Mouse (Mus musculus): ENCODE data around the gene Rpl38. TPM values are rescaled to one million over a fixed set of nuclear protein-coding genes. Genes with fewer than 3 reads are reported as not detected.

Gene Rpl38
- polyA plus RNA-seq, 1 experiment from 2014 or later: 853 TPM

DNA sequence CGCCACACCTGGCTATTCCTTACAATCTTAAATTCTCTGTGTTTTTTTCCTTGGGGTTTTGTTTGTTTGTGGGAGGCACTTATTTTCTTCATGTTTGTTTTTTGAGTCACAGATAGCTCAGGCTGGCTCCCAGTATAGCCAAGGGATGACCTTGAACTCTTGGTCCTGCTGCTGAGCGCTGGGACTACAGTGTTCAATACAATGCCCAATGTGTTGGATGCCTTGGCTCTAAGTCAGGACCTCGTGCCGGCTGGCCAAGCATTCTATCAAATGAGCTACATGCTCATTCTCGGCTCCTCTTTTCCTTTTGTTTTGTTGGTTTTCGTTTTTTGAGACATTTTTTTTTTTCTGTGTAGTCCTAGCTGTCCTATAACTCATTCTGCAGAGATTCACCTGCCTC lies 25.1 kb downstream of the Rpl38 start:
- Histone ChIP-seq H3K4me3 (ENCODE audit: low read depth, low read length) (no peak overlapping the region), H3K4me2 (no peak overlapping the region), H3K9ac (ENCODE audit: low read depth, low read length) (no peak overlapping the region), H3K9me3 (replicated peaks; ENCODE audit: control insufficient read depth, low read length) (no peaks in the 10 kb centered on the region), H3K27me3 (ENCODE audit: control insufficient read depth, insufficient read depth, low read length) (no peaks in the 10 kb centered on the region), H3K36me3 (ENCODE audit: control insufficient read depth, insufficient read depth, low read length) (no peaks in the 10 kb centered on the region; the same call in 1 of the 2 replicates), H3K27ac (ENCODE audit: low read depth, low read length) (no peak overlapping the region), H3K4me1 (ENCODE audit: control insufficient read depth, insufficient read depth, low read length) (peaks cover 3% of the 10 kb centered on the region; the same call in 1 of the 2 replicates)
- 78% methylated on average over 6 of the region's 6 CpGs for WGBS (ENCODE audit: insufficient replicate concordance)
- no peak for ATAC-seq (replicated peaks; ENCODE audit: insufficient number of reproducible peaks, low FRiP score, low TSS enrichment)

- Histone ChIP-seq H3K9me3 (replicated peaks; ENCODE audit: control insufficient read depth, low read length) (no peaks in the 10 kb centered on the region), H3K36me3 (ENCODE audit: control insufficient read depth, insufficient read depth, low read length) (no peaks in the 10 kb centered on the region; the same call in 1 of the 2 replicates), H3K27ac (ENCODE audit: low read depth, low read length) (no peak overlapping the region), H3K4me2 (no peak overlapping the region), H3K27me3 (ENCODE audit: control insufficient read depth, insufficient read depth, low read length) (no peaks in the 10 kb centered on the region), H3K4me1 (ENCODE audit: control insufficient read depth, insufficient read depth, low read length) (peaks cover 3% of the 10 kb centered on the region; the same call in 1 of the 2 replicates), H3K9ac (ENCODE audit: low read depth, low read length) (no peak overlapping the region), H3K4me3 (ENCODE audit: low read depth, low read length) (no peak overlapping the region)
- 70% methylated on average over 2 of the region's 2 CpGs for WGBS (ENCODE audit: insufficient replicate concordance)
- no peak for ATAC-seq (replicated peaks; ENCODE audit: insufficient number of reproducible peaks, low FRiP score, low TSS enrichment)
These were observed 26.1 kb downstream of the Rpl38 start for GRCm38 (mm10) chr11:114694451-114694850.

- H3K4me3 ChIP-seq (ENCODE audit: low read depth, low read length): no peak overlapping the region
- ATAC-seq (replicated peaks; ENCODE audit: insufficient number of reproducible peaks, low FRiP score, low TSS enrichment): no peak
- no peaks in the 10 kb centered on the region for H3K4me1 ChIP-seq (ENCODE audit: control insufficient read depth, insufficient read depth, low read length)
- WGBS (ENCODE audit: insufficient replicate concordance): 84% methylated on average over 7 of the region's 7 CpGs
- no peak overlapping the region for H3K9ac ChIP-seq (ENCODE audit: low read depth, low read length)
- H3K36me3 ChIP-seq (ENCODE audit: control insufficient read depth, insufficient read depth, low read length): no peaks in the 10 kb centered on the region
- H3K9me3 ChIP-seq (replicated peaks; ENCODE audit: control insufficient read depth, low read length): no peaks in the 10 kb centered on the region
- no peaks in the 10 kb centered on the region for H3K27me3 ChIP-seq (ENCODE audit: control insufficient read depth, insufficient read depth, low read length)
- no peak overlapping the region for H3K4me2 ChIP-seq
- H3K27ac ChIP-seq (ENCODE audit: low read depth, low read length): no peak overlapping the region
These were observed 30.2 kb downstream of the Rpl38 start for GRCm38 (mm10) chr11:114698496-114698895.

DNA sequence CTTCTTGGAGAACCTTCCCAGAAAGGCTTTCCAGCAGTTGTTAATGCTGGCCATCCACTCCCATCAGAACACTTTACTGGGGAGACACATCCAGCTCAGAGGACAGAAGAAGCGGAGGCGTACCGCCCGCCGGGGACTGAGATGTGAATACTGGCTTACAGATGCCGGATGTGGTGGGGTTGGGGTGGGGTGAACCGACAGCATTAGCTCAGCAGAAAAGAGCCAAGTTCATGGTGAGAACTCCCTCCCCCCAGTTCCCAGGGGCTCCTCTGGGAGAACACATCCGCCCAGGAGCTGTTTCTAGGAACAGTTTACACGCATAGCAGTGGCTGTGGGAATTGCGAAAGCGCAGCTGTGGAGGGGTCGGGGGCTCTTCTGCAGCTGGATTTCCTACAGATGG lies 31.2 kb downstream of the Rpl38 start:
- Histone ChIP-seq H3K27me3 (ENCODE audit: control insufficient read depth, insufficient read depth, low read length) (no peaks in the 10 kb centered on the region), H3K4me1 (ENCODE audit: control insufficient read depth, insufficient read depth, low read length) (no peaks in the 10 kb centered on the region), H3K9me3 (replicated peaks; ENCODE audit: control insufficient read depth, low read length) (no peaks in the 10 kb centered on the region), H3K27ac (ENCODE audit: low read depth, low read length) (no peak overlapping the region), H3K36me3 (ENCODE audit: control insufficient read depth, insufficient read depth, low read length) (no peaks in the 10 kb centered on the region), H3K4me2 (no peak overlapping the region), H3K9ac (ENCODE audit: low read depth, low read length) (no peak overlapping the region), H3K4me3 (ENCODE audit: low read depth, low read length) (no peak overlapping the region)
- ATAC-seq (replicated peaks; ENCODE audit: insufficient number of reproducible peaks, low FRiP score, low TSS enrichment): no peak
- WGBS (ENCODE audit: insufficient replicate concordance): 78% methylated on average over 12 of the region's 12 CpGs

DNA sequence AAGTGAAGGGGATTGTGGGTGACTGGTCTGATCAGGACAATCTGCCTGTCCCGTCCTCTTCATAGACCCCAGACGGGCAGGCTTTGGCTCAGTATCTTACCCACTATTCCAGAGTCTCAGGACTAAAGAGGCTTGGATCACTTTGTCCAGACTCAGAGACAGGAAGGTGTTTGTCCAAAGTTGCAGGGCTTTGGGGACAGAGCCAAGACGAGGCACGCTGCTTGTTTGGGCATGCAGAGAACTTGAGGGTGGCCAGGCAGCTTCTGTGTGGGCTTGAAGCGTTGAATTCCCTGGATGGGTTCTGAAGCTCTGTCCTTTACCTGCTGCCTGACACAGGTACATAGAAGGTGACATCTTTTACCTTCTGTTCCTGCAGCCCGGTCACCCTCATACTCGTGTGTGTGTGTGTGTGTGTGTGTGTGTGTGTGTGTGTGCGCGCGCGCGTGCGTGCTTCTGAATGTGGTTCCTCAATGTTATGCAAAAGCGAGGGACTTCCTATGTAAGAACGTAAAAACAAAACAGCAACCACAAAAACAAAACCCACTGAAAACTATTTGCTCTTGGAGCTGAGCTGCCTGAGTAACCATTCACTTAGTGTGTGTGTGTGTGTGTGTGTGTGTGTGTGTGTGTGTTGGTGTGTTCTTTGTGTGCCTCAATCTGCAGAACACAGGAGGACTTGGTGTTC lies 34.1 kb downstream of the Rpl38 start:
- H3K4me2 ChIP-seq: no peak overlapping the region
- no peak for ATAC-seq (replicated peaks; ENCODE audit: insufficient number of reproducible peaks, low FRiP score, low TSS enrichment)
- H3K9me3 ChIP-seq (replicated peaks; ENCODE audit: control insufficient read depth, low read length): no peaks in the 10 kb centered on the region
- no peak overlapping the region for H3K9ac ChIP-seq (ENCODE audit: low read depth, low read length)
- no peaks in the 10 kb centered on the region for H3K4me1 ChIP-seq (ENCODE audit: control insufficient read depth, insufficient read depth, low read length)
- 87% methylated on average over 15 of the region's 15 CpGs for WGBS (ENCODE audit: insufficient replicate concordance)
- no peaks in the 10 kb centered on the region for H3K36me3 ChIP-seq (ENCODE audit: control insufficient read depth, insufficient read depth, low read length)
- H3K27ac ChIP-seq (ENCODE audit: low read depth, low read length): no peak overlapping the region
- no peak overlapping the region for H3K4me3 ChIP-seq (ENCODE audit: low read depth, low read length)
- no peaks in the 10 kb centered on the region for H3K27me3 ChIP-seq (ENCODE audit: control insufficient read depth, insufficient read depth, low read length)

DNA sequence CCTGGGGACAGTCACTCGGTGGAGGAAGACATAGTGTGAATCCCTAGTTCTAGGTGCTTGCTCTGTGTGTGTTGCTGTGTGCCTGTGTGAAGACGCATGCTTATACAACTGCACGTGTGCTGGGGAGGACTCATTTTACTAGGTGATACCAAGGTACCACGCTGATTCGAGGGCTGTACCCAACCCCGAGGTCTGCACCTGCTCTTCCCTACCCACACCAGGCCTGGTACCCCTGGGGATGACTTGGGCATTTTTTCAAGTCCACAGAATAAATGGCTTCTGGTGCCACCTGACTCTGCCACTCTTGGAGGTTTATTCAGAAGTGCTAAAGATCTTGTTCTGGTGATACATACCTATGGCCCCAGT lies 34.7 kb downstream of the Rpl38 start:
- no peak for ATAC-seq (replicated peaks; ENCODE audit: insufficient number of reproducible peaks, low FRiP score, low TSS enrichment)
- Histone ChIP-seq H3K9me3 (replicated peaks; ENCODE audit: control insufficient read depth, low read length) (no peaks in the 10 kb centered on the region), H3K4me2 (no peak overlapping the region), H3K36me3 (ENCODE audit: control insufficient read depth, insufficient read depth, low read length) (no peaks in the 10 kb centered on the region), H3K4me1 (ENCODE audit: control insufficient read depth, insufficient read depth, low read length) (no peaks in the 10 kb centered on the region), H3K4me3 (ENCODE audit: low read depth, low read length) (no peak overlapping the region), H3K27ac (ENCODE audit: low read depth, low read length) (no peak overlapping the region), H3K27me3 (ENCODE audit: control insufficient read depth, insufficient read depth, low read length) (no peaks in the 10 kb centered on the region), H3K9ac (ENCODE audit: low read depth, low read length) (no peak overlapping the region)
- WGBS (ENCODE audit: insufficient replicate concordance): 84% methylated on average over 6 of the region's 6 CpGs

- ATAC-seq (replicated peaks; ENCODE audit: insufficient number of reproducible peaks, low FRiP score, low TSS enrichment): no peak
These were observed 36.0 kb downstream of the Rpl38 start for GRCm38 (mm10) chr11:114704071-114704913.

DNA sequence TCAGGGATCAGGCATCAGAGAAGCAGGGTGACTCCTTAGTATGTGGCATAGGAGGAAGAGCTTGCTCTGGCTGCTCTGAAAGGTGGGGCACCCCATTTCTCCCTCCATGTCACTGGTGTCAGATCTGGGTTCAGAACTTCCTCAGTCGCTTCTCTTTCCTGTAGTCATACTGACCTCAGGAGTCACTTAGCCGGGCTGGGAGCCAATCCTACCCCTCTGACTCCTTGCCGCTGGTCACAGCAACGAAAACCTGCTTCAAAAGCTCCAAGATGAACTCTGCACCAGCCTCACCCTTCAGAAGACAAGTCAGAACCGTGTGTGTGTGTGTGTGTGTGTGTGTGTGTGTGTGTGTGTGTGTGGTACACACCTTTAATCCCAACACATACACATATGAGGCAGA lies 38.0 kb downstream of the Rpl38 start:
- Histone ChIP-seq H3K4me1 (ENCODE audit: control insufficient read depth, insufficient read depth, low read length) (no peaks in the 10 kb centered on the region), H3K27me3 (ENCODE audit: control insufficient read depth, insufficient read depth, low read length) (no peaks in the 10 kb centered on the region), H3K4me3 (ENCODE audit: low read depth, low read length) (no peak overlapping the region), H3K9me3 (replicated peaks; ENCODE audit: control insufficient read depth, low read length) (no peaks in the 10 kb centered on the region), H3K4me2 (no peak overlapping the region), H3K9ac (ENCODE audit: low read depth, low read length) (no peak overlapping the region), H3K27ac (ENCODE audit: low read depth, low read length) (no peak overlapping the region), H3K36me3 (ENCODE audit: control insufficient read depth, insufficient read depth, low read length) (no peaks in the 10 kb centered on the region)
- ATAC-seq (replicated peaks; ENCODE audit: insufficient number of reproducible peaks, low FRiP score, low TSS enrichment): no peak
- WGBS (ENCODE audit: insufficient replicate concordance): 73% methylated on average over 5 of the region's 5 CpGs

More at GRCm38 (mm10) chr11:114704071-114704913, 36.0 kb downstream of the Rpl38 start:
- Histone ChIP-seq H3K27me3 (ENCODE audit: control insufficient read depth, insufficient read depth, low read length) (no peaks in the 10 kb centered on the region), H3K4me3 (ENCODE audit: low read depth, low read length) (no peak overlapping the region), H3K4me2 (no peak overlapping the region), H3K4me1 (ENCODE audit: control insufficient read depth, insufficient read depth, low read length) (no peaks in the 10 kb centered on the region), H3K27ac (ENCODE audit: low read depth, low read length) (no peak overlapping the region), H3K36me3 (ENCODE audit: control insufficient read depth, insufficient read depth, low read length) (no peaks in the 10 kb centered on the region), H3K9ac (ENCODE audit: low read depth, low read length) (no peak overlapping the region), H3K9me3 (replicated peaks; ENCODE audit: control insufficient read depth, low read length) (no peaks in the 10 kb centered on the region)
- WGBS (ENCODE audit: insufficient replicate concordance): 64% methylated on average over 22 of the region's 22 CpGs

All from heart, embryonic 11.5 days (tissue).